Mouse (Mus musculus) intestine, embryonic 15.5 days (tissue): Measurements from ENCODE around the gene Ddit4l. TPM values are rescaled to one million over a fixed set of nuclear protein-coding genes. Genes with fewer than 3 reads are reported as not detected.
A peak's percentile ranks its signal among the peaks of the same experiment; 100 is the strongest.

ENCODE experiments used
- ATAC-seq: fragments of 200-750 bp; cut with Nextera tagmentation; 2 replicates; pipeline ENCODE4 v1.8.0; 2017; ENCODE audit warnings: moderate TSS enrichment, moderate library complexity
- H3K27ac ChIP-seq: fragments of 300-500 bp; sonication (generic); 2 replicates; pipeline ENCODE4 v1.5.1; 2015; ENCODE audit warnings: mild to moderate bottlenecking, inconsistent platforms
- H3K27me3 ChIP-seq: fragments of 300-500 bp; sonication (generic); replicated peaks from 2 replicates; pipeline ENCODE4 v1.6.1; 2015; ENCODE audit warnings: inconsistent platforms
- H3K36me3 ChIP-seq: fragments of 300-500 bp; sonication (generic); 2 replicates; pipeline ENCODE4 v1.6.1; 2015; ENCODE audit warnings: inconsistent platforms
- H3K4me1 ChIP-seq: fragments of 300-500 bp; sonication (generic); replicated peaks from 2 replicates; pipeline ENCODE4 v1.6.1; 2015; ENCODE audit warnings: inconsistent platforms
- H3K4me2 ChIP-seq: fragments of 300-500 bp; sonication (generic); replicated peaks from 2 replicates; pipeline ENCODE4 v1.6.1; 2015; ENCODE audit warnings: mild to moderate bottlenecking, inconsistent platforms
- H3K4me3 ChIP-seq: fragments of 300-500 bp; sonication (generic); replicated peaks from 2 replicates; pipeline ENCODE4 v1.5.1; 2015; ENCODE audit warnings: inconsistent platforms
- H3K9ac ChIP-seq: fragments of 300-500 bp; sonication (generic); 2 replicates; pipeline ENCODE4 v1.6.1; 2015; ENCODE audit warnings: inconsistent platforms
- H3K9me3 ChIP-seq: fragments of 300-500 bp; sonication (generic); 2 replicates; pipeline ENCODE4 v1.6.1; 2016; ENCODE audit warnings: inconsistent platforms
- WGBS: fragments of 180-500 bp; shearing (Covaris S2); methylation state at CpG from one replicate; pipeline ENCODE4 v1.1.7; 2015; 5-methylcytosine and 5-hydroxymethylcytosine counted together
- polyA plus RNA-seq: library from polyadenylated mRNA; unstranded; fragments of >200 nt; fragmentation: Nextera tagmentation; extraction: Ambion mirVana; gene quantifications from 2 replicates; pipeline ENCODE4 v1.2.1, GENCODE M21; 2015

The Ddit4l gene
- polyA plus RNA-seq, 1 experiment from 2014 or later: 1.9 TPM

DNA sequence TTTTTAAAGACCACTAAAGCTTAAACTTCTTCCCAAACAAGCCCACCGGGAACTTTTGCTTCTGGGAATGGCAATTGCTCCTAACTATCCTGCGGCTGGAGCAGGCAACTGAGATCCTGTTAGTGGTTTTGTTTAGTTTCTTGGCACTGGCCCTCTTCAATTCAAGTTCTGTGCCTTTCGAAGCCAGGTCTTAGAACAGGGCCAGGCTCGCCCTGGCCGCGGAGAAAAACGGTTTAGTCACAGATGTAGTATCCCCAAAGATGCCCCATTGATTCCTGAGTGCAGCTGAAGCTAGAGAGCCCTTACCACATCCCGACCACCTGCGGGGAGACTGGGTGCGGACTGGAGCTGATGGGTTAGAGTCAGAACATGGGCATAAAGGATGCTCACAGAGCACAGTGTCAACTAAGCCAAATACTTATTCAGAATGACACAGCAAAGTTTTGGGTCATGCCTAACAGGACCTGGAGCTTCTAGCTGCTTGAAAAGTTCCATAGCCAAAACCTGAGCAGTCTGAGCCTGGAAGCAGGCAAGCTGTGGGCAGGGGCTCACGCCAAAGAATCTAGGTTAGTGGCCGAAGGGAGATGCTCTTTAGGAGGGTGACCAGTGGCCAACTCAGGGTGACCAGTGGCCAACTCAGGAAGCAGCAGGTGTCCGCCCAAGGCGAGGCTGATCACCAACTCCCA lies 1.6 kb downstream of the Ddit4l start:
- Histone ChIP-seq H3K4me1 (peaks cover 10% of the 10 kb centered on the region; the same call in 1 of the 2 replicates), H3K27me3 (peaks cover 5% of the 10 kb centered on the region; the same call in 1 of the 2 replicates), H3K9me3 (no peaks in the 10 kb centered on the region), H3K4me3 (peak overlapping the region; percentile 59), H3K36me3 (no peaks in the 10 kb centered on the region), H3K4me2 (peak overlapping the region; percentile 99), H3K27ac (no peak overlapping the region), H3K9ac (peak overlapping the region; percentile 54)
- no peak for ATAC-seq
- 44% methylated on average over 14 of the region's 14 CpGs for WGBS

DNA sequence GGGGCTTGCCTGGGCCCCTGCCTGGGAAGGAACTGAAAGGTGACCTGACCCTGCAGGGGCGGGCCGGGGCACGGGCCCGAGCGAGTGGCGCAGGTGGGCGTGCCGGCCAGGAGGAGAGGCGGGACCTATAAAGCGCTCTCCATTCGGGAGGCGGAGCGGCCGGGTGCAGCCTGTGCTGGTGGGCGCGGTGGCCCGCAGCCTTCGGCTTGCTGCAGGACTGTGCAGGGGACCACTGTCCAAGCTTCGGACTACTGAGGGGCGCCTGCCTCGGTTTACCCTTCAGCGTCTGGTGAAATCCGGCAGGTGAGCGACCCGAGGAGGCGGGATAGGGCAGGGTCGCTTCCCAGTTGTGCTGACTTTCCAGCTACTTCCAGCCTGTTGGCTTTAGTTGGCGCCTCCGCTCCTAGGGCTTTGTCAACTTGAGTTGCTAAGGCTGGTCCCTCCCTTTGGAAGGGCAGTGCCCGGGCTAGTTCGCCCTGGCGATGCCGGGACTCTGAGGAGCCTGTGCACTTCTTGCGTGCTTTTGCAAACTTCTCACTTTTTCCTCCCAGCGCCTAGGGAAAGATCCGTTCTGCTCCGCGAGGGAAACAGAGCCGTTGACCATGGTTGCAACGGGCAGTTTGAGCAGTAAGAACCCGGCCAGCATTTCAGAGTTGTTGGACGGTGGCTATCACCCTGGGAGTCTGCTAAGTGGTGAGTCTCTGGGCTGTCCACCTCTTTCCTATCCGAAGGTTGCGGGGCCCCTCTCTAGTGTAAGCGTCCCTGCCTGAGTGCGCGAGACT lies 2.4 kb downstream of the Ddit4l start:
- H3K36me3 ChIP-seq: no peaks in the 10 kb centered on the region
- H3K27ac ChIP-seq: no peak overlapping the region
- H3K27me3 ChIP-seq: peaks cover 5% of the 10 kb centered on the region; the same call in 1 of the 2 replicates
- peak; percentile 98 for ATAC-seq
- WGBS: under 1% methylated on average over 47 of the region's 47 CpGs
- H3K9ac ChIP-seq: peak overlapping the region; percentile 54
- peaks cover 10% of the 10 kb centered on the region; the same call in 1 of the 2 replicates for H3K4me1 ChIP-seq
- H3K4me3 ChIP-seq: peak overlapping the region; percentile 59
- no peaks in the 10 kb centered on the region for H3K9me3 ChIP-seq
- peak overlapping the region; percentile 99 for H3K4me2 ChIP-seq

DNA sequence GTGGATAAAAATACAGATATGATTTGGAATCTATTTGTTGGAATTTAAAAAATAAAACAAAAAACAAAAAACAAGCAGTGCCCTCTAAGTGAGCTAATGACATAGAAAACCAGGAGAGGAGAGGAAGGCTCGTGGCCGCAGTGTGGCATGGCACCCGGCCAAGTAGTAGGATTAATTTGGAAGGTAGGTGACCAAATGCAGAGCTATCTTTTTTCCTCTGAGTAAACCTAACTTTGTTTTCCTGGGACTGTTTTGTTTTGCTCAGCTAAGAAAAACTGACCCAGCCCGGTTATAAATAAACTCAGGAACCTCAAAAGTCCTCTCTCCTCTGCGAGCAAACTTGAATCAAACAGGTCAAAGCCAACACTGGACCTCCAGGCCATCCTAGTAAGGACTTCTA lies 3.6 kb downstream of the Ddit4l start:
- H3K36me3 ChIP-seq: no peaks in the 10 kb centered on the region
- H3K9ac ChIP-seq: no peak overlapping the region
- 81% methylated on average over 5 of the region's 5 CpGs for WGBS
- no peak for ATAC-seq
- peaks cover 10% of the 10 kb centered on the region; the same call in 1 of the 2 replicates for H3K4me1 ChIP-seq
- no peak overlapping the region for H3K4me2 ChIP-seq
- no peaks in the 10 kb centered on the region for H3K9me3 ChIP-seq
- no peak overlapping the region for H3K4me3 ChIP-seq
- peaks cover 5% of the 10 kb centered on the region; the same call in 1 of the 2 replicates for H3K27me3 ChIP-seq
- H3K27ac ChIP-seq: no peak overlapping the region

DNA sequence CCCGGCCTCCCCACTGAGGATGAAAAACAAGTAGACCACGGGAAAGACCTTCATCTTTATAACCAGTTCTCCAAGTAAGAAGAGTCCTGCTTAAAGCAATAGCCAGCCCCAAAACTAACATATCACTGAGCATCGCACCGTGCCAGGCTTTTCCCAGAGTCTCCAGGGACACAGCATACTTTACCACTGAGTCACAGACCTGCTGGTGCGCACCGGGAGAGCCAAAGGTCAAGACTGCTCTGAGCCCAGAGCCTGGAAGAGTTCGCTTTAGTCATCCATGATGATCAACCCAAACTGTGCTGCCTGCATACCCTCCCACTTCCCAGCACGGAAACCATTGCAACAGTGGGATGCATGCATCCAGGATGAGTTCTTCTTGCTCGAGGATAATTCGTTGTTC lies 12.3 kb downstream of the Ddit4l start:
- H3K9ac ChIP-seq: no peak overlapping the region
- no peak overlapping the region for H3K4me3 ChIP-seq
- no peak overlapping the region for H3K4me2 ChIP-seq
- no peaks in the 10 kb centered on the region for H3K27me3 ChIP-seq
- no peaks in the 10 kb centered on the region for H3K4me1 ChIP-seq
- no peaks in the 10 kb centered on the region for H3K36me3 ChIP-seq
- ATAC-seq: no peak
- 78% methylated on average over 10 of the region's 10 CpGs for WGBS
- no peaks in the 10 kb centered on the region for H3K9me3 ChIP-seq
- no peak overlapping the region for H3K27ac ChIP-seq

DNA sequence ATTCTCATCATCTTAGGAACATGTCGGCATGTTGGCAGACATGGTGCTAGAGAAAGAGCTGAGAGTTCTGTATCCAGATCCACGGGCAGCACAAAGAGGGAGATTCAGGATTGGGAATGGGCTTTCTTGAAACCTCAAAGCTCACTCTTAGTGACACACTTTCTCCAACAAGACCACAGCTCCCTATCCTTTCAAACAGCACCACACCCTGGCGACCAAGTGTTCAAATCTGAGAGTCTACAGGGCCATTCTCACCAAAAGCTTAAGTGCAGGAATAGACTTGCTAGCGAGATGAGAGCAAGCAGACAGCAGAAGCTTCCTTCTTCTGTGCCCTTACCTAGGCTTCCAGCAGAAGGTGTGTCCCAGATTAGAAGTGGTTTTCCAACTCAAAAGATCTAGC lies 15.2 kb downstream of the Ddit4l start:
- WGBS: 83% methylated on average over 4 of the region's 4 CpGs
- Histone ChIP-seq H3K4me1 (no peaks in the 10 kb centered on the region), H3K4me2 (no peak overlapping the region), H3K9me3 (no peaks in the 10 kb centered on the region), H3K36me3 (no peaks in the 10 kb centered on the region), H3K27me3 (no peaks in the 10 kb centered on the region), H3K27ac (no peak overlapping the region), H3K4me3 (no peak overlapping the region), H3K9ac (no peak overlapping the region)
- ATAC-seq: no peak

DNA sequence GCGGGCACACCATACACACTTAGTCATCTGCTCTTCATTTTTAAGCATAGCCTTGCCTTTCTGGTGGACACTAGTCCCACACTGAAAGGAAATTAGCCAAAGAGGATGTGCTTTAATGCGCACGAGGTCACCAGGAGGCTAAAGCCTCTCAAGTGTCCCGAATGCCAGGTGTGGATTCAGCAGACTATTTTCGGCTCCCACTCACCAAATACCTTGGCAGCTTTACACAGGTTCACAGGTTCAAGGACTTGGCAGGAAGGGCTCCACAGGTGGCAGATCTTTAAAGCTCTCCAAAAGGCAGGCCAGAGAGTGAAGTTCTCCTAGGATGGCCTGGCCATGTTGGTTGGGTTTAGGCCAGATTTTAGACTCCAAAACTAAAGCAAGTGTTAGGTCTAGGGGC lies 19.8 kb downstream of the Ddit4l start:
- no peaks in the 10 kb centered on the region for H3K36me3 ChIP-seq
- H3K27ac ChIP-seq: no peak overlapping the region
- no peak overlapping the region for H3K4me2 ChIP-seq
- no peaks in the 10 kb centered on the region for H3K9me3 ChIP-seq
- WGBS: 84% methylated on average over 5 of the region's 5 CpGs
- no peaks in the 10 kb centered on the region for H3K4me1 ChIP-seq
- no peak overlapping the region for H3K9ac ChIP-seq
- ATAC-seq: no peak
- no peaks in the 10 kb centered on the region for H3K27me3 ChIP-seq
- H3K4me3 ChIP-seq: no peak overlapping the region

DNA sequence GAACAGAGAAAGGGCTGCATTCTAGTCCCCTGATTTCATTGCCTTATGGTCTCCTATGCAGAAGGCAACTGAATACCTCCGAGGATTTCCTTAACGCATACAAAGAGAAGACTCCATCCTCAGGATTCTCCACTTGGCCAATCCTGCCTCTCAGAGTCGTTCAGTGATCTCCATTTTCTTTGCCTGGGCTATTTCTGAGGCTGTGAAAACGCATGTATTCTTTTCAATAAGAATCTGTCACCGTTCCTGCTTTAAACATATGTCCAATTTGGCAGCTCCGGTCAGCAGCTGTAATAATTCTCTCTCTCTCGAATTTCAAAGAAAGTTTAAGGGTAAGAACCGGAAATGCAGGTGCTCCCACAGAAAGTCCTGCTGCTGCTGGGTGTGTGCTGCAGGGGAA lies 20.7 kb downstream of the Ddit4l start:
- Histone ChIP-seq H3K9me3 (no peaks in the 10 kb centered on the region), H3K4me1 (no peaks in the 10 kb centered on the region), H3K36me3 (no peaks in the 10 kb centered on the region), H3K4me2 (no peak overlapping the region), H3K9ac (no peak overlapping the region), H3K27me3 (no peaks in the 10 kb centered on the region), H3K4me3 (no peak overlapping the region), H3K27ac (no peak overlapping the region)
- WGBS: 57% methylated on average over 8 of the region's 8 CpGs
- no peak for ATAC-seq

DNA sequence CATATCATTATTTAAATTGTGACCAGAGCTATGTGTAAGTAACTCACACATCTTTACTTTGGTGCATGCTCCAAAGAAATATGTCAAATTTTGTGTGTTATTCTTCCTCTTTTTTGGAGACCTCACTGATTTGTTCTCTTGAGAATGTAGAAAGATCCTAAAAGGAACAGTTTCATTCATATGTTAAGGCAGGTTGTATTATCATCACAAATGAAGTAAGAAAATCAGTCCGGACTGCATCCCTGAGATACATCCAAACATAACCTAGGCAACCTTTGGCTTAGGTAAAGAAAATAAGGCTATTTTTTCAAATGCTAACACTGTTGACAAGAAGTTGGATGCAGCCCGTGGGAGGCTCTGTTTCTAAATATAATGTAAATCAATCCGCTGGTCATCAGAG lies 21.2 kb downstream of the Ddit4l start:
- Histone ChIP-seq H3K27ac (no peak overlapping the region), H3K27me3 (no peaks in the 10 kb centered on the region), H3K4me2 (no peak overlapping the region), H3K9me3 (no peaks in the 10 kb centered on the region), H3K9ac (no peak overlapping the region), H3K4me1 (no peaks in the 10 kb centered on the region), H3K4me3 (no peak overlapping the region), H3K36me3 (no peaks in the 10 kb centered on the region)
- ATAC-seq: no peak
- WGBS: 78% methylated on average over 3 of the region's 3 CpGs

DNA sequence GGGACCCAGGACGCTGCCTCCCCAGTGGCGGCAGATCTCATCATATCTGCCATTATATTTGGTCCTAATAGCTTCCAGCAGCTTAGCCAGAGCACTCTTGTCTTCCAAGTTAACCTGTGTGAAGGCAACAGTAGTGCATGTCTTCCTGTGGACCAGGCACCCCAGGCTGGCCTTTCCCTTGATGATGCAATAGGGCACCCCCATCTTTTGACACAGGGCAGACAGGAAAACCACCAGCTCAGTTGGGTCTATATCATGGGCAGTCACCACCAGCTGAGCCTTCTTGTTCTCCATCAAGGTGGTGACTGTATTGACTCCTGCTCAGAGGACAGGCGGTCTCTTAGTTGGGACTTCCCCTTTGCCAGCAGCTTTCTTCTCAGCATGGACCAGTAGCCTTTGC lies 22.7 kb downstream of the Ddit4l start:
- H3K4me2 ChIP-seq: no peak overlapping the region
- no peaks in the 10 kb centered on the region for H3K4me1 ChIP-seq
- 80% methylated on average over 3 of the region's 3 CpGs for WGBS
- H3K9ac ChIP-seq: no peak overlapping the region
- ATAC-seq: no peak
- H3K9me3 ChIP-seq: no peaks in the 10 kb centered on the region
- no peak overlapping the region for H3K27ac ChIP-seq
- no peaks in the 10 kb centered on the region for H3K36me3 ChIP-seq
- H3K4me3 ChIP-seq: no peak overlapping the region
- no peaks in the 10 kb centered on the region for H3K27me3 ChIP-seq

DNA sequence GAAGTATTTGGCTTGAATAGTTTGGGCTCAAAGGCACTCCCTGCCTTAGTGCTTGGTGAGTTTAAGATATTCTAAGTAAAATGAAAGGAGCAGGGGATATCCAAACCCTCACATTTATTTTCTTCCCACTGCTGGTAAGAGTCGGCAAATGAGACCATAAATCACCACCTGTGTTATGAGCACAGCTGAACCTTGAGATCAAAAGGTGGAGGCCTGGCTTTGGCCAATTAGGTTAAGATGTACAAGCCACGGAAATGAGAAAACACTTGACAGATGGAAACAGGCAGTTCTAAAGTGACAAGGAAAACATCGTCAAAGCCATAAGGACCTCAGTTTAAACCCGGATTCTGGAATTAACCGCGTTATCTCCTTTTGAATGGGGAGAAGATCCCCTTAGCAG lies 23.5 kb downstream of the Ddit4l start:
- no peaks in the 10 kb centered on the region for H3K4me1 ChIP-seq
- no peaks in the 10 kb centered on the region for H3K9me3 ChIP-seq
- H3K36me3 ChIP-seq: no peaks in the 10 kb centered on the region
- no peak overlapping the region for H3K4me2 ChIP-seq
- H3K4me3 ChIP-seq: no peak overlapping the region
- ATAC-seq: no peak
- no peaks in the 10 kb centered on the region for H3K27me3 ChIP-seq
- no peak overlapping the region for H3K9ac ChIP-seq
- 67% methylated on average over 6 of the region's 6 CpGs for WGBS
- no peak overlapping the region for H3K27ac ChIP-seq

DNA sequence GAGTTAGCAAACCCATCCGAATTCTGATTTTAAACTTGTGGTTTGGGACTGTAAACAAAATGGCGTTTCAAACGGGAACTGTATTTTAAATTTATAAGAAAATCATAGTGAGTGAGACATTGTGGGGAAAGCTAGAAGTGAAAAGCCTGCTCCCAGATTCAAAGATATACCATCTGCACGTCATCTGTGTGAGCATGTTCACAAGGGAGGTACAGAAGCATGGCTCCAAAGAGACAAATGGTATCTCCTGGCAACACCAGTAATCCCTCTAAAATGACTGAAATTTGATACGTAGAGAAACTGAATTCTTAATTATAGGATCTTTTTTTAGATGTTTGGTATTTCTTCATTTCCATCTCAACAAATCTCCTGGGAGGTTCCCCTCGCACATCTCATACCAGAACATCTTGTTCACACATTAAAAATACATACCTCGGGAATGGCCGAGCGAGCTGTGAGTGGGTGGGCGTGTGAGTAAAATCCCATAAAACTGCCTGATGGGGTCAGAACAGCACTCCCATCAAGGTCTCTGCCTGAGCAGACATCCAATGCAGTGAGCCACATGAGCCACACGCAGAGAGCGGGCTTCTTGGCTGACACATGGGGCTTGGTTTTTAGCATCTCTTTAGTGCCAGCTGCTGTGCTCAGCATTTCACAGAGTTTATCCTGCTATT lies 26.2 kb downstream of the Ddit4l start:
- no peaks in the 10 kb centered on the region for H3K27me3 ChIP-seq
- H3K4me2 ChIP-seq: no peak overlapping the region
- no peak overlapping the region for H3K9ac ChIP-seq
- no peak for ATAC-seq
- H3K27ac ChIP-seq: no peak overlapping the region
- no peaks in the 10 kb centered on the region for H3K36me3 ChIP-seq
- 74% methylated on average over 12 of the region's 12 CpGs for WGBS
- no peaks in the 10 kb centered on the region for H3K4me1 ChIP-seq
- H3K4me3 ChIP-seq: no peak overlapping the region
- no peaks in the 10 kb centered on the region for H3K9me3 ChIP-seq

DNA sequence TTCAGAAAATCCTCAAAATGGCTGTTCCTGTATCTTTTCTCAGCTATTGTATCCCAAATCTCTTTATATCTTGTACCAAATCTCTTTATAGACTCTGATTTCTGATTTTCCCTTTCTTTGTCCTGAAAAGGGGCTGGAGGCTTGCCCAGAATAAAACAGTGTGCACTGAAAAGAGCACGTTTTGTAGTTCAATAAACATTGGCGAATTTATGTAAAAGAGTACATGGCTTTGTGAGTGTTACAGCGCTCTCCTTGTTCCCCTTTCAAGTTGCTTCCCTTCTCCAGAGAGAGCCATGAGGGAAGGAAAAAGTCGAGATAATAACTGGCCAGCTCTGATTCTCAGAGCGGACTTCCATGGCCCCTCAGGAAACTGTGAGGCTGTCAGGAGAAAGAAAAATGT lies 27.7 kb downstream of the Ddit4l start:
- Histone ChIP-seq H3K9me3 (no peaks in the 10 kb centered on the region), H3K27ac (no peak overlapping the region), H3K4me3 (no peak overlapping the region), H3K9ac (no peak overlapping the region), H3K4me2 (no peak overlapping the region), H3K27me3 (no peaks in the 10 kb centered on the region), H3K4me1 (no peaks in the 10 kb centered on the region), H3K36me3 (no peaks in the 10 kb centered on the region)
- 77% methylated on average over 5 of the region's 5 CpGs for WGBS
- ATAC-seq: no peak
